Mouse (Mus musculus) brown adipose tissue, adult 24 weeks (tissue): Measurements from ENCODE around the gene Il12rb1. TPM values are rescaled to one million over a fixed set of nuclear protein-coding genes. Genes with fewer than 3 reads are reported as not detected.
"Not testable (repeated sequence)": the region's sequence is repeated elsewhere in the genome, so short reads cannot be mapped to it uniquely, and the experiment has no call there.

Experiments
- H3K27ac ChIP-seq: fragments of 200-500 bp; replicated peaks from 2 replicates; pipeline ENCODE4 v1.5.1; 2012; ENCODE audit warnings: low read depth, mild to moderate bottlenecking, low read length
- H3K4me1 ChIP-seq: fragments of 200-500 bp; 2 replicates; pipeline ENCODE4 v1.6.1; 2012; ENCODE audit warnings: low read length, mixed read lengths; ENCODE audit not compliant: control insufficient read depth, insufficient read depth, insufficient read length
- H3K4me3 ChIP-seq: fragments of 200-500 bp; 2 replicates; pipeline ENCODE4 v1.5.1; 2012; ENCODE audit warnings: low read depth, mild to moderate bottlenecking, low read length, moderate library complexity; ENCODE audit not compliant: insufficient read depth
- polyA plus RNA-seq: library from polyadenylated mRNA; stranded (reverse); fragments of >200 nt; gene quantifications from 2 replicates; pipeline ENCODE4 v1.2.4, GENCODE M21; 2012; ENCODE audit not compliant: missing spikeins, insufficient read depth, insufficient read length

The Il12rb1 gene
- polyA plus RNA-seq, 1 experiment = not detected

GRCm38 (mm10) chr8:70822594-70822993 lies 14.3 kb downstream of the Il12rb1 start:
- H3K4me3 ChIP-seq, H3K4me1 ChIP-seq, H3K27ac ChIP-seq: not testable (repeated sequence)

GRCm38 (mm10) chr8:70823802-70824201 lies 15.6 kb downstream of the Il12rb1 start:
- no peak overlapping the region for H3K4me3 ChIP-seq
- H3K27ac ChIP-seq = no peak overlapping the region
- H3K4me1 ChIP-seq = no peaks in the 10 kb centered on the region

DNA sequence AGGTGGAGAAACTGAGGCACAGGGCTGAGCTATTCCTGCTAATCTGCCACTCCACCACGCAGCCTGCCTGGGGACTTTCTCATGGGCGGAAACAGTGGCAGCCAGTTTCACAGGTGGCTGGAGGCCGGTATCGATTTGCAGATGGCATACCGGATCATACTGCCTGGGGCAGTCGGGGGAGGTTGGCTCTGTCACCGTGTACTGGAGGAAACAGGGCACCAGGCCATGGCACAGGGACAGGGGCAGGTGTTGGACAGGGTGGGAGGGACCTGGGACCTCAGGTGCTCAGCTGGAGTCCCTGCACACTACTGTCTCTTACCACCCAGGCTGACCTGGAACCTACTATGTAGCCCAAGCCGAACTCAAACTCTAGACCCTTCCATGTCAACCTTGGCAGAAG lies 17.6 kb downstream of the Il12rb1 start:
- no peak overlapping the region for H3K27ac ChIP-seq
- no peaks in the 10 kb centered on the region for H3K4me1 ChIP-seq
- H3K4me3 ChIP-seq = no peak overlapping the region

GRCm38 (mm10) chr8:70827010-70827409 lies 18.8 kb downstream of the Il12rb1 start:
- no peak overlapping the region for H3K27ac ChIP-seq
- H3K4me1 ChIP-seq = no peaks in the 10 kb centered on the region
- H3K4me3 ChIP-seq = no peak overlapping the region

DNA sequence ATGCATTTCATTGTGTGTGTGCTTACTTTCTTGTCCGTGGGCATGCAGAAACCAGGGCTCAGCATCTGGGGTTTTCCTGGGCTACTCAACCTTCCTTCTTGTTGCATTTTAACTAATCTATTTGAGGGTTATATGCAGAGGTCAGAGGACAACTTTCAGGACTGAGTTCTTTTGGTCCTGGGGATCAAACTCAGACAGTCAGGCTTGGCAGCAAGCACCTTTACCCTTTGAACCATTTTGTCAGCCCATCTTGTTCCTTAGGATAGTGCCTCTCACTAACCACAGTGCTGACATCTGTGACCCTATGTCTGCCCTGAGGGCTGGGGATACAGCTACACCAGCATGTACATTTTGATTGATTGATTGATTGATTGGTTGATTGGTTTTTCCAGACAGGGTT lies 19.5 kb downstream of the Il12rb1 start:
- Histone ChIP-seq H3K27ac (no peak overlapping the region), H3K4me3 (no peak overlapping the region), H3K4me1 (no peaks in the 10 kb centered on the region)

GRCm38 (mm10) chr8:70831517-70831916 lies 23.3 kb downstream of the Il12rb1 start:
- H3K4me3 ChIP-seq = no peak overlapping the region
- peaks cover 10% of the 10 kb centered on the region; the same call in 1 of the 2 replicates for H3K4me1 ChIP-seq
- H3K27ac ChIP-seq = no peak overlapping the region

GRCm38 (mm10) chr8:70832371-70832770 lies 24.1 kb downstream of the Il12rb1 start:
- Histone ChIP-seq H3K4me1 (peaks cover 10% of the 10 kb centered on the region; the same call in 1 of the 2 replicates), H3K4me3 (no peak overlapping the region), H3K27ac (no peak overlapping the region)

- peak overlapping the region; percentile 76 for H3K27ac ChIP-seq
- H3K4me3 ChIP-seq = peak overlapping the region; percentile 25
Observed at GRCm38 (mm10) chr8:70833018-70833482, 24.8 kb downstream of the Il12rb1 start.

GRCm38 (mm10) chr8:70833520-70833919 lies 25.3 kb downstream of the Il12rb1 start:
- Histone ChIP-seq H3K4me1 (peaks cover 12% of the 10 kb centered on the region; the same call in 1 of the 2 replicates), H3K4me3 (peak overlapping the region; percentile 25), H3K27ac (peak overlapping the region; percentile 76)

More at GRCm38 (mm10) chr8:70833018-70833482, 24.8 kb downstream of the Il12rb1 start:
- peaks cover 10% of the 10 kb centered on the region; the same call in 1 of the 2 replicates for H3K4me1 ChIP-seq

DNA sequence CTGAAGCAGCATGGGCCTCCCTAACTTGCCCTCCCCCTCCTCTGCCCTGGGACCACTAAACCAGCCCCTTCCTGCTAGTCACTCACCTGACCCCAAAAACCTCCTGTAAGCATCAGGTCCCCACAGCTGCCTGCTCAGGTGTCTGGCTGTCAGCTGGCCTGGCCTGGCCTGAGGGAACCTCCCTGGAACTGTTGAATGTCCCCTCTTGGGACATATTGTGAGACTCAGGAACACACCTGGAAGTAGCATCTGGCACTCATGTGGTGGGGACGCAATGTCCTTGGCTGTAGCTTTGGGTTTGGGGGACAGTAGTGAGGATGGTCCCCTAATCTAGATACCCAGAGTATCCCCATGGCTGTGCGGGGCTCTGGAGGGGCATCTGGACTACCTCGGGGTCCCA lies 25.8 kb downstream of the Il12rb1 start:
- Histone ChIP-seq H3K4me1 (peaks cover 14% of the 10 kb centered on the region; the same call in 1 of the 2 replicates), H3K4me3 (no peak overlapping the region), H3K27ac (no peak overlapping the region)

DNA sequence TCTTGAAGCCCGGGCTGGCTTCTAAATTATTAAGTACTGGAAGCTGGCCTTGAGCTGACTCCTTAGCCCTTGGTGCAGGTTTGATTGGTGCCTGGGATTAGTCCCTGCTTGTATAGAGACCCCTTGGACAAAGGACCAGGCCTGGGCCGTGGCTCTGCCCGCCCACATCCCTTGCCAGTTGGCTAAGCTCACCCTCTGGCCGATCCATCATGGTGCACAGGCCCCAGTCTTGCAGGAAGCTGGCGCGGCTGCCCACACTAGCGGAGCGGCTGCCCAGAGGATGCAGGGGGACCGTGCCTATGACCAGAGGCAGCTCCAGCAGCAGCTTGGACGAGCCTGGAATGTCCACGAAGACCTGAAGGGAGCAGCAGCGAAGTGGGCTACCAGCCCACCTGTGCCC lies 28.4 kb downstream of the Il12rb1 start:
- Histone ChIP-seq H3K4me3 (no peak overlapping the region), H3K4me1 (peaks cover 14% of the 10 kb centered on the region; the same call in 1 of the 2 replicates), H3K27ac (no peak overlapping the region)

GRCm38 (mm10) chr8:70838654-70839407 lies 30.6 kb downstream of the Il12rb1 start:
- Histone ChIP-seq H3K27ac (peak overlapping the region; percentile 88), H3K4me3 (peak overlapping the region; percentile 91), H3K4me1 (peaks cover 8% of the 10 kb centered on the region; the same call in 1 of the 2 replicates)

DNA sequence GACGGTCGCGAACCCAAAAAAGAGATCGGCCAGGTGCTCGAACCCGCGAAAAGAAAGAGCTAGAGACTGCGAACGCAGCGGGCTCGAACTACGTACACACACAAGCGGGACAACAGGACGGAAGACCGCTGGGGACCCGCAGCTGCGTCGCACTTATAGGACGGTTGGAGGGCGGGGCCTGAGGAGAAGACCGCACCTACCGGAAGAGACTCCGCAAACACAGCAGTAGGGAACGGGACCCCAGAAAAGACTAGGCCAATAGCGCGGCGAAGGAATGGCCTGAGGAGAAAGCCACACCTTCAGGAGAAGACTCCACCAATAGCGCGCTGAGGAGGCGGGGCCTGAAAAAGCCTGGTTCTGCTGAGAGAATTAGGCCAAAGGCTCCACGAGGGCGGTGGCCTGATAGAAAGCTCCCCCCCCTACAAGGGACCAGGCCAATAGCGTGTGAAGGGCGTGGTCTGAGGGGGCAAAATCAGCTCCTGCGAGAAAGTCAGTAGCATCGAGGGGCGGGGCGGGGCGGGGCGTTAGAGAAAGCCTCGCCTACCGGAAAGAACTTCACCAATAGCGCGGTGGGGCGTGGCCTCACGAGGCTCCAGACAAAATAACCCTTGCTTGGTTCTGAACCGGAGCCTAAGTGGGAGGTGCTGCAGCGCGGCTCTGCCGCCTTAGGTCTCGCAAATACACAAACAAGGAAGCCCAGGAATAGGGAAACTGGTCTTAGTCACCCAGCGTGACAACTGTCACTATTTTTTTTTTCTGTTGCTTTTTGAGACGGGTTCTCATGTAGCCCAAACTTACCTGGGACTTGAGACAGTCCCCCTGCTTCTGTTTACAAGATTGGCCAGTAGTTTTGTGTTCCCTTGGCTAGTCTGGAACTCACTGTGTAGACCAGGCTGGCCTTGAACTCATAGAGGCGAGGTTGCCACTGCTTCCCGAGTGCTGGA lies 31.4 kb downstream of the Il12rb1 start, which contains the start of gene Arrdc2:
TSS of gene Arrdc2 (minus strand) at position 313 of the 944 bp plus-strand sequence.
- H3K27ac ChIP-seq = peak within 1 kb of the TSS; percentile 88
- H3K4me3 ChIP-seq = peak within 1 kb of the TSS; percentile 91
- 0 out of 2 replicates have a peak, but pooled peaks cover 3% of the 10 kb centered on the region for H3K4me1 ChIP-seq

GRCm38 (mm10) chr8:70840590-70840989 lies 32.3 kb downstream of the Il12rb1 start:
- Histone ChIP-seq H3K4me3 (no peak overlapping the region), H3K27ac (no peak overlapping the region), H3K4me1 (0 out of 2 replicates have a peak, but pooled peaks cover 3% of the 10 kb centered on the region)
